Mouse (Mus musculus) testis, adult 2 months (tissue): ENCODE measurements at regions not wholly inside any gene's neighbourhood (a gene's known extent, or its start where the extent isn't known, plus 50 kb on each side); places are given as distances from the start of the nearest gene placed in this dataset.

Experiments used
- H3K27ac ChIP-seq: fragments of 200-500 bp; 2 replicates; pipeline ENCODE4 v1.5.1; 2012; ENCODE audit warnings: low read depth, low read length; ENCODE audit not compliant: control insufficient read depth, insufficient read depth
- H3K27me3 ChIP-seq: fragments of 200-500 bp; 2 replicates; pipeline ENCODE4 v1.6.1; 2012; ENCODE audit warnings: mild to moderate bottlenecking, low read length, moderate library complexity; ENCODE audit not compliant: control insufficient read depth, insufficient read depth
- H3K36me3 ChIP-seq: fragments of 200-500 bp; 2 replicates; pipeline ENCODE4 v1.6.1; 2012; ENCODE audit warnings: mild to moderate bottlenecking, low read length; ENCODE audit not compliant: control insufficient read depth, insufficient read depth
- H3K4me1 ChIP-seq: fragments of 200-500 bp; 2 replicates; pipeline ENCODE4 v1.6.1; 2012; ENCODE audit warnings: low read length; ENCODE audit not compliant: control insufficient read depth, insufficient read depth
- H3K4me3 ChIP-seq: fragments of 200-500 bp; 2 replicates; pipeline ENCODE4 v1.5.1; 2012; ENCODE audit warnings: low read depth, mild to moderate bottlenecking, low read length, moderate library complexity, mixed read lengths; ENCODE audit not compliant: control insufficient read depth
- CTCF ChIP-seq: fragments of 200-500 bp; IDR thresholded peaks from 2 replicates; pipeline ENCODE4 v1.5.1; 2012; ENCODE audit warnings: low read depth, mild to moderate bottlenecking, inconsistent platforms, low read length, moderate library complexity; ENCODE audit not compliant: control insufficient read depth, insufficient read depth, insufficient replicate concordance
- POLR2A ChIP-seq: fragments of 200-500 bp; IDR thresholded peaks from 2 replicates; pipeline ENCODE4 v1.6.1; 2012; ENCODE audit warnings: low read depth, mild to moderate bottlenecking, inconsistent platforms, low read length, moderate library complexity; ENCODE audit not compliant: control insufficient read depth

DNA sequence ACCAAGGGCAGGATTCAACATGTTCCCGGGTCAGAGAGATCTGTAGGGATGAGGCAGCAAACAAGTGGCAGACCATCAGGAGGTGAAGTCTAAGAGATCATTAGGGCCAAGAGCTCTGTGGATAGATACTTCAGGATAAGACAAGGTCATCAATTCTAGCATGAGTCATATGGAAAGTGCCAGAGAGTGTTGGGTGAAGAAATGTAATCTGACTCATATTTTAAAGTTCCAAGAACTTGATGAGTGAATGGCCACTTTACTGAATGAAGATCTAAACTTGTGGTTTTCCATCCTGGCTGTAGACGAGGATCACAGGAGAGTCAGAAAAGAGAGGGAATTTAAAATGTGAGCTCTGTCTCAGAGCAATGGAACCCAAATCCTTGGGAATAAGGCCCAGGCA lies 115.6 kb downstream of the Sox9 start:
- H3K27ac ChIP-seq: no peak overlapping the region
- H3K4me3 ChIP-seq: no peak overlapping the region
- H3K27me3 ChIP-seq: no peaks in the 10 kb centered on the region
- H3K4me1 ChIP-seq: no peaks in the 10 kb centered on the region
- H3K36me3 ChIP-seq: no peaks in the 10 kb centered on the region
- TF ChIP-seq CTCF (no peak), POLR2A (no peak)

DNA sequence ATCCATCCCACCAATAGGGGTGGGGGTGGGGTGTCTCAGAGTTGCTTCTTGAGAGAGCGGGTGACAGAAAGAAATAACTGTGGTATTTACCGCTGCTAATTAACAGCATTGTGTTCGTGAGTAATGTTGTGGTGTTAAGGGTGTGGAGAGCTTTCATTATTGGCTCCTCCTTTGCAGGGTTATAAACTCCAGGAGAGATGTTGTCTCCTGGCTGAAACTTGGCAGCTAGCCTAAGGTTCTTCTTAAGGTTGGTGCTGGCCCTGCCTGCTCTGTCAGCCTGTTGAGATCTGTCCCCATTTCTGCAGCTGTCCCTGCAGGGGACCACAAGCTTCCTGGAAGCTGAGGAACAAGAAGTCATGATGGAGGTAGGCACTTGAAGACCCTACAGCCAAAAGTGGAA lies 120.6 kb downstream of the Sox9 start:
- Histone ChIP-seq H3K4me3 (no peak overlapping the region), H3K27ac (no peak overlapping the region), H3K36me3 (no peaks in the 10 kb centered on the region), H3K27me3 (no peaks in the 10 kb centered on the region), H3K4me1 (no peaks in the 10 kb centered on the region)
- TF ChIP-seq POLR2A: no peak
- TF ChIP-seq CTCF: no peak

DNA sequence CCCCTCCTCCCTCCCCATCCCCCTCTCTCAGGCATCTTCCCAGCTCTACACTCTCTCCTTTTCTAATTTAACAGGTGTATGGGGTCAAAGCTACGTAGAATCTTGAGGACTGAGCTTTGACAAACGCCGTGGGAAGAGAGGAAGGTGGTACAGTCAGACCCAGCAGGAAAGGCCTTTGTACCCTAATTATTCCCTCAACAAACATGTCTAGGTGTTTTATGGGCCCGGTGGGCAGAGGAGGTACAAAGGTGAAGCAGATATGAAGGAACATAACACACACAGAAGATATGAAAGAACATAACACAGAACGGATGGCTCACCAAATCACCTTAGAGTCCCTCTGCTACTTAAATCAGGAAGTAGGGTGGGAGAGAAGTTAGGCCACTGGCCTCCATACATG lies 128.3 kb downstream of the Sox9 start:
- Histone ChIP-seq H3K27me3 (no peaks in the 10 kb centered on the region), H3K4me3 (no peak overlapping the region), H3K27ac (no peak overlapping the region), H3K4me1 (no peaks in the 10 kb centered on the region), H3K36me3 (no peaks in the 10 kb centered on the region)
- TF ChIP-seq CTCF (no peak), POLR2A (no peak)

DNA sequence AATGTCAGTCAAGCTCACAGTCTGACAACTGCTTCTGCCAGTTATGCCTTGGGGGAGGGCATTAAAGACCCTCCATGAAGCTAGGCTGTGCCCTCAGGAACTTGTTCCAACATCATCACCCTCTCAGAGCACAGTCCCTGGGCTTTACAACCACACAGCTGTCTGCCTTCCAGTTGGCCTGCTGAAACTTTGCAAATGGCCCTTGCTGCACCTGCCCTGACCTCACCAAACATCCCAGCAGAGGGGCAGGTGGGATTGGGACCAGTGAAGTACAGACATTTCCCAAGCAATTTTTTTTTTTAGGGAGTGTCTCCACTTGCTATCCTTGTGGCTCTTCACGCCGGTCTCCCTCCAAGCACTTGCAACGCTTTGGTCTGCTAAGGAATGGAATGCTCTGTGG lies 130.9 kb downstream of the Sox9 start:
- TF ChIP-seq POLR2A (no peak), CTCF (no peak)
- no peak overlapping the region for H3K27ac ChIP-seq
- H3K27me3 ChIP-seq: no peaks in the 10 kb centered on the region
- no peak overlapping the region for H3K4me3 ChIP-seq
- no peaks in the 10 kb centered on the region for H3K4me1 ChIP-seq
- H3K36me3 ChIP-seq: no peaks in the 10 kb centered on the region

DNA sequence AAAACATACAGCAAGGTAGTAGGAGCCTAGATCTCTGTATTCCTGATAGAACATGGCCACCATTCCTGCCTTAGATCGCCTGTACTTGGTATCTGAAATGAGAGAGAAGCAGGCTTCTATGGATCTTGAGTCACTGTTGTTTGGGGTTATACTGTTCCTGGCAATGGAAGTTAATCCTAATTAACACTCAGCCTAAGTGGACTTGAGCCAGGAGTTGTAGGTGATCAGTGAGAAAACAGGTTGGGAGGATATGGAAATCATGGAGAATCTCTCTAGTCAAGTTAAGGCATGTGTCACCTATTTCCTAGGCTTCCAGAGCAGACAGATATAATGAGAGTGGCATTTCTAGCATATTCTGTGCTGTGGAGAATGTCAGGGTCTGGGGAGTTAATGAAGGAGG lies 134.9 kb downstream of the Sox9 start:
- Histone ChIP-seq H3K4me1 (no peaks in the 10 kb centered on the region), H3K36me3 (no peaks in the 10 kb centered on the region), H3K4me3 (no peak overlapping the region), H3K27ac (no peak overlapping the region), H3K27me3 (no peaks in the 10 kb centered on the region)
- TF ChIP-seq POLR2A: no peak
- TF ChIP-seq CTCF: no peak

DNA sequence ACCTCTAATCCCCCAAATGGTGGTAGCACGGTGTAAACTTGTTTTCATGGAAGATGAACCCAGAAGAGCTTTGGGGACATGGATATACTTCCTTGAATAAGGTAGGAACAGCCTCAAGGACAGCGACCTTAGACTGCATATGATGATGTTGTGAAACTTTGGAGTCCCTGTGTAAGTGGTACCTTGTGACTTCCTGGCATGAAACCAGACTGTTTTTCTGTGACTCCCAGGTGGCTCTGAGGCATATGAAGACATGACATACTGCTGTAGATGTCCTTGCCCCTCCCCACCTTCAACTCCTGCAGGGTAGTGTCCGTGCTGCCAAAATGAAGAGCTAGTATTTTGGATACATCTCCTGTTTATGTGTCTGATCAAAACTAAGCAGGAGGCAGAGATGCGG lies 138.1 kb downstream of the Sox9 start:
- no peak for TF ChIP-seq CTCF
- no peak for TF ChIP-seq POLR2A
- H3K36me3 ChIP-seq: no peaks in the 10 kb centered on the region
- H3K27me3 ChIP-seq: no peaks in the 10 kb centered on the region
- no peaks in the 10 kb centered on the region for H3K4me1 ChIP-seq
- no peak overlapping the region for H3K4me3 ChIP-seq
- H3K27ac ChIP-seq: no peak overlapping the region

DNA sequence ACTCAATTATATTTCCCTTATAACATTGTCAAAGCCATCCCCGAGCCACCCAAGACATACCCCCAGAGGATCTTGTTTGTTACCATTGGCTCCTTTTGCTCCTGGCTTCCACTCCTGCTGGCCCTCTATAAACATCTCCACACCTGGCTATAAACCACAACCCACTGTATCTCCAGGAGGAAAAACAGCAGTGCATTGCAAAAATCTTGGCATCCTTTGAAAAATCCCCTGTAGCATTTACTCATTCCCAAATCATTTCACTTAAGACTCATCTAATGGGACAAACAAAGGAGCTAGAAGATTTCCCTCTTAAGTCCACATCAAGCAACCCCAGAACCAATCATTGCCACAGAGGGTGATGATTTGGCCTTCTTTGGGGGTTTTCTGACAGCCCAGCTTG lies 142.6 kb downstream of the Sox9 start:
- H3K4me1 ChIP-seq: no peaks in the 10 kb centered on the region
- H3K4me3 ChIP-seq: no peak overlapping the region
- H3K36me3 ChIP-seq: no peaks in the 10 kb centered on the region
- H3K27ac ChIP-seq: no peak overlapping the region
- no peak for TF ChIP-seq POLR2A
- no peak for TF ChIP-seq CTCF
- H3K27me3 ChIP-seq: no peaks in the 10 kb centered on the region

DNA sequence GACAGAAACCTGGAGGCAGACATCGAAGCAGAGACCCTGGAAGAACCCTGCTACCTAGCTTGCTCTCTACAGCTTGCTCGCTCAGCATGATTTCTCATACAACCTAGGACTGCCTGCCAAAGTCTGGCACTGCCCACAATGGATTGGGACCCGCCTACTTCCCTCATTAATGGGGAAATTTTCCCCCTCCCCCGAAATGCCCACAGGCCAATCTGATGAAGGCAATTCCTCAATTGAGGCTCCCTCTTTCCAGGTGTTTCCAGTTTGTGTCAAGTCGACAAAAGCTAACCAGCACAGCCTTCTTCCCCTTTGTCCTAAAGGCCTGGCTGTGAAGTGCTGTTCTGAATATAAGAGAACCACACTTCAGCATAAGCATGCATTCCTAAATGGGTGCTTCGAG lies 143.1 kb downstream of the Sox9 start:
- Histone ChIP-seq H3K4me3 (no peak overlapping the region), H3K27ac (no peak overlapping the region), H3K4me1 (no peaks in the 10 kb centered on the region), H3K36me3 (no peaks in the 10 kb centered on the region), H3K27me3 (no peaks in the 10 kb centered on the region)
- no peak for TF ChIP-seq POLR2A
- TF ChIP-seq CTCF: no peak
